Mouse (Mus musculus) testis, adult 2 months (tissue): ENCODE results near the gene Tnni1.

ENCODE experiments used
- CTCF ChIP-seq: fragments of 200-500 bp; IDR thresholded peaks from 2 replicates; pipeline ENCODE4 v1.5.1; 2012; ENCODE audit warnings: low read depth, mild to moderate bottlenecking, inconsistent platforms, low read length, moderate library complexity; ENCODE audit not compliant: control insufficient read depth, insufficient read depth, insufficient replicate concordance
- POLR2A ChIP-seq: fragments of 200-500 bp; IDR thresholded peaks from 2 replicates; pipeline ENCODE4 v1.6.1; 2012; ENCODE audit warnings: low read depth, mild to moderate bottlenecking, inconsistent platforms, low read length, moderate library complexity; ENCODE audit not compliant: control insufficient read depth

- TF ChIP-seq CTCF (no peak), POLR2A (no peak)
These were observed 68.5 kb downstream of the Tnni1 start for GRCm38 (mm10) chr1:135847611-135848351.
